In genomic region chr12:109508495-109509454, GRCm38 (mm10) we compare ENCODE assay signal across 11 mouse cellular contexts. TPM values are rescaled to one million over a fixed set of nuclear protein-coding genes. Genes with fewer than 3 reads are reported as not detected.
A peak's percentile ranks its signal among the peaks of the same experiment; 100 is the strongest.
DNase-seq lines count a peak whose midpoint lies in the region; ATAC-seq and TF ChIP-seq lines count a peak whose summit lies in the region.
"Had no signal": no experiment of that assay in that cellular context is flagged by ENCODE, and none has a peak within 500 bp of the region (broad histone marks: within the 10 kb centered on the region; RNA-seq: fewer than 3 reads in every experiment).

No protein-coding gene starts in this region.

- DNase-seq in kidney, postnatal 0 days (ENCODE audit: low spot score), result peak; percentile 16
- DNase-seq in kidney, adult 2 months, result no peak
- DNase-seq in embryonic facial prominence, embryonic 10.5 days (ENCODE audit: low spot score), result no peak
- DNase-seq in layer of hippocampus, adult 8-10 months (ENCODE audit: low spot score in 2 of 2), result no peak
- DNase-seq in left cerebral cortex, postnatal 25 days (ENCODE audit: low spot score in 2 of 2), result no peak
- DNase-seq in cerebellum, adult 2 months, result no peak
- DNase-seq: cerebellum, adult 18-20 months; heart, postnatal 10 days had no signal

- peaks cover 9% of the 10 kb centered on the region; the same call in 1 of the 2 replicates for H3K4me1 ChIP-seq in kidney, postnatal 0 days (replicated peaks; ENCODE audit: insufficient read depth, low read length)
- no peaks in the 10 kb centered on the region for H3K4me1 ChIP-seq in kidney, adult 2 months (ENCODE audit: control insufficient read depth, insufficient read depth, low read length)
- H3K4me1 ChIP-seq in embryonic facial prominence, embryonic 10.5 days, result peaks cover 83% of the 10 kb centered on the region
- peaks cover 21% of the 10 kb centered on the region for H3K4me1 ChIP-seq in forebrain, embryonic 15.5 days
- H3K4me1 ChIP-seq in liver, embryonic 15.5 days (replicated peaks), result peaks cover 48% of the 10 kb centered on the region
- H3K4me1 ChIP-seq in cerebellum, adult 2 months (ENCODE audit: control insufficient read depth, insufficient read depth, low read length), result no peaks in the 10 kb centered on the region

- TF ChIP-seq POLR2A in kidney, adult 2 months (IDR thresholded peaks at IDR 0.05; ENCODE audit: low read depth, low read length), result no peak
- TF ChIP-seq POLR2A in cerebellum, adult 2 months (IDR thresholded peaks at IDR 0.05; ENCODE audit: borderline replicate concordance, insufficient read depth, low read length), result no peak

- H3K36me3 ChIP-seq in kidney, postnatal 0 days (ENCODE audit: insufficient read depth, low read length), result no peaks in the 10 kb centered on the region
- no peaks in the 10 kb centered on the region for H3K36me3 ChIP-seq in kidney, adult 2 months (ENCODE audit: control insufficient read depth, insufficient read depth, low read length)
- H3K36me3 ChIP-seq in embryonic facial prominence, embryonic 10.5 days (replicated peaks), result no peaks in the 10 kb centered on the region
- H3K36me3 ChIP-seq in forebrain, embryonic 15.5 days, result no peaks in the 10 kb centered on the region
- H3K36me3 ChIP-seq in liver, embryonic 15.5 days (replicated peaks), result no peaks in the 10 kb centered on the region
- H3K36me3 ChIP-seq: limb, embryonic 15.5 days had no signal

- H3K27me3 ChIP-seq in kidney, postnatal 0 days (ENCODE audit: insufficient read depth, low read length), result no peaks in the 10 kb centered on the region
- no peaks in the 10 kb centered on the region for H3K27me3 ChIP-seq in kidney, adult 2 months (replicated peaks; ENCODE audit: control insufficient read depth, insufficient read depth, low read length)
- peaks cover 20% of the 10 kb centered on the region for H3K27me3 ChIP-seq in embryonic facial prominence, embryonic 10.5 days (replicated peaks; ENCODE audit: low read depth, poor library complexity, severe bottlenecking)
- H3K27me3 ChIP-seq in forebrain, embryonic 15.5 days, result 0 out of 2 replicates have a peak, but pooled peaks cover 13% of the 10 kb centered on the region
- H3K27me3 ChIP-seq in liver, embryonic 15.5 days, result no peaks in the 10 kb centered on the region
- H3K27me3 ChIP-seq in cerebellum, adult 2 months (ENCODE audit: control insufficient read depth, insufficient read depth, low read length), result no peaks in the 10 kb centered on the region

- WGBS in kidney, postnatal 0 days, result 27% methylated on average over 20 of the region's 20 CpGs
- 40% methylated on average over 20 of the region's 20 CpGs for WGBS in kidney, adult 2 months
- 18% methylated on average over 20 of the region's 20 CpGs for WGBS in embryonic facial prominence, embryonic 10.5 days
- 11% methylated on average over 20 of the region's 20 CpGs for WGBS in forebrain, embryonic 15.5 days
- WGBS in liver, embryonic 15.5 days (ENCODE audit: insufficient replicate concordance), result 29% methylated on average over 20 of the region's 20 CpGs
- 64% methylated on average over 20 of the region's 20 CpGs for WGBS in cerebellum, adult 2 months

- no peaks in the 10 kb centered on the region for H3K9me3 ChIP-seq in kidney, postnatal 0 days (replicated peaks; ENCODE audit: low read length)
- no peaks in the 10 kb centered on the region for H3K9me3 ChIP-seq in embryonic facial prominence, embryonic 10.5 days
- H3K9me3 ChIP-seq in forebrain, embryonic 15.5 days, result no peaks in the 10 kb centered on the region
- H3K9me3 ChIP-seq in liver, embryonic 15.5 days (replicated peaks), result no peaks in the 10 kb centered on the region
- H3K9me3 ChIP-seq: limb, embryonic 15.5 days had no signal

- no peak for TF ChIP-seq CTCF in kidney, postnatal 0 days (IDR thresholded peaks at IDR 0.05; ENCODE audit: low read depth)
- TF ChIP-seq CTCF in kidney, adult 2 months (conservative IDR thresholded peaks at IDR 0.05; ENCODE audit: insufficient read depth, insufficient read length, low read depth, low read length), result no peak
- TF ChIP-seq CTCF in cerebellum, adult 2 months (IDR thresholded peaks at IDR 0.05; ENCODE audit: borderline replicate concordance, insufficient read depth, low read depth, low read length), result no peak

- H3K27ac ChIP-seq in kidney, postnatal 0 days, result no peak overlapping the region
- H3K27ac ChIP-seq in kidney, adult 2 months (ENCODE audit: insufficient read depth, low read depth, low read length), result no peak overlapping the region
- peak overlapping the region; percentile 81 for H3K27ac ChIP-seq in embryonic facial prominence, embryonic 10.5 days (replicated peaks)
- no peak overlapping the region for H3K27ac ChIP-seq in forebrain, embryonic 15.5 days (replicated peaks)
- peak overlapping the region; percentile 45 for H3K27ac ChIP-seq in liver, embryonic 15.5 days (replicated peaks)
- no peak overlapping the region for H3K27ac ChIP-seq in cerebellum, adult 2 months (ENCODE audit: insufficient read depth, low read length)
- H3K27ac ChIP-seq: limb, embryonic 15.5 days had no signal

- no peak overlapping the region for H3K4me2 ChIP-seq in kidney, postnatal 0 days (ENCODE audit: low read length)
- no peak overlapping the region for H3K4me2 ChIP-seq in forebrain, embryonic 15.5 days (replicated peaks)
- H3K4me2 ChIP-seq in liver, embryonic 15.5 days, result no peak overlapping the region
- H3K4me2 ChIP-seq: limb, embryonic 15.5 days had no signal

- H3K9ac ChIP-seq in kidney, postnatal 0 days (ENCODE audit: low read depth, low read length), result no peak overlapping the region
- H3K9ac ChIP-seq in forebrain, embryonic 15.5 days (replicated peaks), result no peak overlapping the region
- H3K9ac ChIP-seq in liver, embryonic 15.5 days, result no peak overlapping the region
- H3K9ac ChIP-seq: limb, embryonic 15.5 days had no signal

- intact Hi-C loops in left cerebral cortex, postnatal 25 days (cut with DNase I), result no loop called here

- no peak overlapping the region for H3K4me3 ChIP-seq in kidney, postnatal 0 days (replicated peaks; ENCODE audit: low read depth, low read length)
- H3K4me3 ChIP-seq in kidney, adult 2 months (ENCODE audit: insufficient read depth, low read depth, low read length), result no peak overlapping the region
- 0 out of 2 replicates have a peak overlapping the region, but pooled peaks have one; percentile 5 for H3K4me3 ChIP-seq in embryonic facial prominence, embryonic 10.5 days
- H3K4me3 ChIP-seq in forebrain, embryonic 15.5 days, result no peak overlapping the region
- no peak overlapping the region for H3K4me3 ChIP-seq in liver, embryonic 15.5 days (replicated peaks)
- no peak overlapping the region for H3K4me3 ChIP-seq in cerebellum, adult 2 months (replicated peaks; ENCODE audit: insufficient read depth, low read depth, low read length)
- H3K4me3 ChIP-seq: limb, embryonic 15.5 days had no signal

- no peak for ATAC-seq in kidney, postnatal 0 days (replicated peaks; ENCODE audit: low FRiP score, low read depth)
- ATAC-seq in forebrain, embryonic 15.5 days (replicated peaks), result 0 out of 2 replicates have a peak, but pooled peaks have one; percentile 33
- no peak for ATAC-seq in liver, embryonic 15.5 days (ENCODE audit: insufficient read depth)

RNA-seq across cellular contexts. Expression of gene Dlk1, which starts 56.2 kb away (rescaled TPM):
- polyA plus RNA-seq in kidney, postnatal 0 days (2015; fragmentation: Nextera tagmentation; extraction: Ambion mirVana), result 25.2 and 31.1 TPM in 2 replicates
- 3.4 and 4.6 TPM in 2 replicates for polyA plus RNA-seq in kidney, adult 2 months (2012; rRNA removed)
- 287 and 291 TPM in 2 replicates for polyA plus RNA-seq in embryonic facial prominence, embryonic 10.5 days (2016; fragmentation: Nextera tagmentation; extraction: Ambion mirVana)
- polyA plus RNA-seq in forebrain, embryonic 15.5 days (2015; fragmentation: Nextera tagmentation; extraction: Ambion mirVana), result 29.7 and 48.5 TPM in 2 replicates
- 455 and 460 TPM in 2 replicates for polyA plus RNA-seq in liver, embryonic 15.5 days (2015; fragmentation: Nextera tagmentation; extraction: Ambion mirVana)
- total RNA-seq in layer of hippocampus, adult 8-10 months (2022), result 10 to 100 TPM in 1 of 4 experiments, 1 to 10 TPM in 3; 6.6 to 10.6 (median 7.2) TPM
- total RNA-seq in left cerebral cortex, postnatal 25 days (2021), result 10 to 100 TPM in 1 of 2 experiments, 1 to 10 TPM in 1; 5.7 to 13.4 TPM
- polyA plus RNA-seq in cerebellum, adult 2 months (2012; rRNA removed), result 23.7 and 26.6 TPM in 2 replicates

Comparison
In these comparisons a context has a peak if more than half of its experiments do, and no peak if none do; other contexts are left out.
1. H3K27ac ChIP-seq: peak in embryonic facial prominence, embryonic 10.5 days (single experiment) and liver, embryonic 15.5 days (single experiment); none in kidney, postnatal 0 days (single experiment), kidney, adult 2 months (single experiment), forebrain, embryonic 15.5 days (single experiment) and cerebellum, adult 2 months (single experiment).